Mouse (Mus musculus) liver, embryonic 15.5 days (tissue): ENCODE results near the gene Mdh1. TPM values are rescaled to one million over a fixed set of nuclear protein-coding genes. Genes with fewer than 3 reads are reported as not detected.
A peak's percentile ranks its signal among the peaks of the same experiment; 100 is the strongest.

Source experiments
- ATAC-seq: fragments of 200-750 bp; cut with Nextera tagmentation; 2 replicates; pipeline ENCODE4 v1.8.0; 2017; ENCODE audit warnings: moderate number of reproducible peaks, mild to moderate bottlenecking, moderate library complexity; ENCODE audit not compliant: insufficient read depth
- H3K27ac ChIP-seq: fragments of 300-500 bp; sonication (generic); replicated peaks from 2 replicates; pipeline ENCODE4 v1.5.1; 2015; ENCODE audit warnings: mild to moderate bottlenecking, inconsistent platforms
- H3K27me3 ChIP-seq: fragments of 300-500 bp; sonication (generic); 2 replicates; pipeline ENCODE4 v1.6.1; 2015; ENCODE audit warnings: mild to moderate bottlenecking, inconsistent platforms
- H3K36me3 ChIP-seq: fragments of 300-500 bp; sonication (generic); replicated peaks from 2 replicates; pipeline ENCODE4 v1.6.1; 2015; ENCODE audit warnings: moderate library complexity, mild to moderate bottlenecking, inconsistent platforms
- H3K4me1 ChIP-seq: fragments of 300-500 bp; sonication (generic); replicated peaks from 2 replicates; pipeline ENCODE4 v1.6.1; 2015; ENCODE audit warnings: inconsistent platforms
- H3K4me2 ChIP-seq: fragments of 300-500 bp; sonication (generic); 2 replicates; pipeline ENCODE4 v1.6.1; 2015; ENCODE audit warnings: moderate library complexity, mild to moderate bottlenecking, inconsistent platforms
- H3K4me3 ChIP-seq: fragments of 300-500 bp; sonication (generic); replicated peaks from 2 replicates; pipeline ENCODE4 v1.5.1; 2015; ENCODE audit warnings: mild to moderate bottlenecking, inconsistent platforms
- H3K9ac ChIP-seq: fragments of 300-500 bp; sonication (generic); 2 replicates; pipeline ENCODE4 v1.6.1; 2015; ENCODE audit warnings: moderate library complexity, mild to moderate bottlenecking, inconsistent platforms
- H3K9me3 ChIP-seq: fragments of 300-500 bp; sonication (generic); replicated peaks from 2 replicates; pipeline ENCODE4 v1.6.1; 2016; ENCODE audit warnings: inconsistent platforms
- WGBS: fragments of 180-500 bp; shearing (Covaris S2); methylation state at CpG from one replicate; pipeline ENCODE4 v1.1.7; 2015; ENCODE audit warnings: mixed read lengths; ENCODE audit not compliant: insufficient replicate concordance; 5-methylcytosine and 5-hydroxymethylcytosine counted together
- polyA plus RNA-seq: library from polyadenylated mRNA; unstranded; fragments of >200 nt; fragmentation: Nextera tagmentation; extraction: Ambion mirVana; gene quantifications from 2 replicates; pipeline ENCODE4 v1.2.1, GENCODE M21; 2015

Mdh1 gene
- 179 and 186 TPM in 2 replicates for polyA plus RNA-seq

DNA sequence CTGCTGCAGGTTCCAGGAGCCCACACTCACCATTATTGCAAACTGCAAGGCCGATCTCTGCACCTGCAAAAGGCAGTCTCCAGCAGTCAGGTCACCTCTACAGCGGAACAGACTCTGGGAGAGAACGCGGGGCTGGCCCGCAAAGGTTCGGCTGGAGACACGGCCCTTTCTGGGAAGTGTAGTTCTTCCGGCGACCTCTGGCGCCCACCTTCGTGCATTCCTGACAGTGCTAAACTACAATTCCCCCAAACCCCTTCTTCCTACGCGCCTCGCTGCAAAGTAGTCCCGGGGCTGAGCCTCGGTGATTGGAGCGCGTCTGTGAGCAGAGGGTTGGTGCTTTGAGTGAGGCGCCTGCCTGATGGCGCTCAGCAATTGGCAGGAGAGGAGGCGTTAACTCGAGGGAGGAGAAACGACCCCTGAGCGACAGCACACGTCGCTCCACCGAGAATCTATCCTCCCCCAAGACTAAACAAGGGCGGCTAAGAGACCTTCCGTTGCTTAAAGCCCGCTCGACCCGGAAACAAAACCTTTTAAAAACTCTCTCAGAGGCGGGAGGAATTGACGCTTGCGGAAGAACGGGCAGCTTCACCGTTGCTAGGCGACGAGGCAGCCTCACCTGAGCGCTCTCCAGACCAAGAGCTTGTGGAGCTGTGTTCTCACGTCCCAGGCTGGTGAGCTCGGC, at the start of gene Mdh1, which contains the start of gene Wdpcp:
Gene Mdh1 (minus strand): TSS at position 668 of the 682 bp plus-strand sequence.
Gene Wdpcp (plus strand): TSS at position 536 of the 682 bp plus-strand sequence.
- Histone ChIP-seq H3K27ac (peak within 1 kb of the TSS; percentile 64), H3K4me2 (peak within 1 kb of the TSS; percentile 77), H3K36me3 (no peaks in the 10 kb centered on the region), H3K4me3 (peak within 1 kb of the TSS; percentile 68), H3K27me3 (no peaks in the 10 kb centered on the region), H3K9me3 (no peaks in the 10 kb centered on the region), H3K9ac (peak within 1 kb of the TSS; percentile 48), H3K4me1 (peaks cover 30% of the 10 kb centered on the region)
- ATAC-seq = peak; percentile 95
- WGBS = under 1% methylated on average over 42 of the region's 42 CpGs

DNA sequence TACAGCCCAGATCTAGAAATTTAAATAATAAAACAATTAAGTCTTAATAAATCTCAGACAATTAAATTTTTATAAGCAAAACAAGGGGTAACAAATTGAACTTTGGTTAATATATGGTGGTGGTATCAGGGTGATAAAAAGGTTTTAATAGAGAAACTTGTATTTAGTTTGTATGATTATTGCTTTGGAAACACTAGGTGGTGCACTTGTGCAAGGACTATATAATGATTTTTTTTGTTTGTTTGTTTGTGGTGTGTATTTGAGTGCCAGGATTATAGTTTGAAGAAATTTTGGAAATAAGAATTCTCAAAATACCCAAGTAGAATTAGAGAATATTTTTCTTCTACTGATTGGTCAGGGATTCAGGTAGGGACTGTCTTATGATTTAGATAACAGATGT, 43.7 kb upstream of the Mdh1 start:
- Histone ChIP-seq H3K36me3 (no peaks in the 10 kb centered on the region), H3K9me3 (no peaks in the 10 kb centered on the region), H3K4me2 (no peak overlapping the region), H3K9ac (no peak overlapping the region), H3K4me1 (no peaks in the 10 kb centered on the region), H3K27me3 (no peaks in the 10 kb centered on the region), H3K27ac (no peak overlapping the region), H3K4me3 (no peak overlapping the region)
- ATAC-seq = no peak

DNA sequence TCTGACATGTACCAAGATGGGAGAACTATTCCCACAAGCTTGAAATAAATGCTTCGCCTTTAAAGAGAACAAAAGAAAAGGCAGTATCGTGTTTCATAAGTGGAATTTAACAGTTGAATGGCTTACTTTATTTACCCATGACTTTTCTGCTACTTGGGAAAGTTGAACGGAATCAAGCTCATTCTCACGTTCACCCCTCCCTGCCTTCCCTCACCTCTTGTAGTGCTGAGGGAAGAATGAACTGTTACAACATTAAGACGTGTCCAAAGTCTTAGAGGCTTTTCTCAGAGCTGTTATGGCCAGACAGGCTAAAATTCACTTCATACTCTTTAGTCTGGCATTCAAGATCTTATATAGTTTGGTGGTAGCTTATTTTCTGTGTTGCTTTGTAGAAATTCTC, 30.3 kb upstream of the Mdh1 start:
- no peak for ATAC-seq
- no peak overlapping the region for H3K9ac ChIP-seq
- H3K4me3 ChIP-seq = no peak overlapping the region
- H3K27me3 ChIP-seq = no peaks in the 10 kb centered on the region
- no peaks in the 10 kb centered on the region for H3K9me3 ChIP-seq
- H3K4me2 ChIP-seq = no peak overlapping the region
- H3K36me3 ChIP-seq = no peaks in the 10 kb centered on the region
- H3K4me1 ChIP-seq = no peaks in the 10 kb centered on the region
- H3K27ac ChIP-seq = no peak overlapping the region
- 51% methylated on average over 5 of the region's 5 CpGs for WGBS

- no peak overlapping the region for H3K27ac ChIP-seq
- H3K4me3 ChIP-seq = no peak overlapping the region
- no peaks in the 10 kb centered on the region for H3K9me3 ChIP-seq
- no peaks in the 10 kb centered on the region for H3K27me3 ChIP-seq
- no peak overlapping the region for H3K4me2 ChIP-seq
- no peak overlapping the region for H3K9ac ChIP-seq
- ATAC-seq = no peak
- H3K36me3 ChIP-seq = no peaks in the 10 kb centered on the region
- WGBS = 29% methylated on average over 1 of the region's 1 CpGs
- H3K4me1 ChIP-seq = no peaks in the 10 kb centered on the region
Measured at GRCm38 (mm10) chr11:21583286-21583685, 11.1 kb upstream of the Mdh1 start.

GRCm38 (mm10) chr11:21581472-21581871, 9.3 kb upstream of the Mdh1 start:
- Histone ChIP-seq H3K4me2 (no peak overlapping the region), H3K4me1 (no peaks in the 10 kb centered on the region), H3K9me3 (no peaks in the 10 kb centered on the region), H3K9ac (no peak overlapping the region), H3K4me3 (no peak overlapping the region), H3K27me3 (no peaks in the 10 kb centered on the region), H3K27ac (no peak overlapping the region), H3K36me3 (no peaks in the 10 kb centered on the region)
- ATAC-seq = no peak
- 46% methylated on average over 7 of the region's 7 CpGs for WGBS

DNA sequence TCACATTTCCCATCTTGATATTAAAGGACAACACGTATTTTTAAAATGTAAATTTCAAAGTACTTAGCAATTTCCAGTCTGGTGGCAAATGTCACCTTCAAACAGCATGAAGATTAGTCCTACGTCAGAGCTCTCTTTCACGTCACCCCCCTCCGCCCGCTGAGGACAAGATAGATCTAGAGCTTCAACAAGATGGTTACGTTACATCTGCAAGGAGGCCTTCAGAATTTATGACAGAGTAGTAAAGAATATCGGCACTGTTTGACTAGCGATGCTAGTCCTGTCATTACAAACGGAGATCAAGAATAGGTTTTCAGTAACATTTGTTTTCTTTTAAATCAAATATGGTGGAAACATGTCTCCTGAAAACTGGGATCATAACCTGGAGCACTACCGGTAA, 1.2 kb downstream of the Mdh1 start:
- ATAC-seq = no peak
- Histone ChIP-seq H3K4me3 (peak overlapping the region; percentile 68), H3K27ac (peak overlapping the region; percentile 64), H3K36me3 (peaks cover 3% of the 10 kb centered on the region; the same call in 1 of the 2 replicates), H3K9ac (peak overlapping the region; percentile 48; the same call in 1 of the 2 replicates), H3K9me3 (no peaks in the 10 kb centered on the region), H3K27me3 (no peaks in the 10 kb centered on the region), H3K4me2 (peak overlapping the region; percentile 77), H3K4me1 (peaks cover 30% of the 10 kb centered on the region)
- WGBS = 4% methylated on average over 10 of the region's 10 CpGs

GRCm38 (mm10) chr11:21570109-21570474, 2.1 kb downstream of the Mdh1 start:
- H3K36me3 ChIP-seq = peaks cover 11% of the 10 kb centered on the region; the same call in 1 of the 2 replicates
- H3K9me3 ChIP-seq = no peaks in the 10 kb centered on the region
- H3K27ac ChIP-seq = no peak overlapping the region
- no peak for ATAC-seq
- H3K27me3 ChIP-seq = no peaks in the 10 kb centered on the region
- peak overlapping the region; percentile 28; the same call in 1 of the 2 replicates for H3K4me2 ChIP-seq
- H3K4me1 ChIP-seq = peaks cover 30% of the 10 kb centered on the region
- H3K4me3 ChIP-seq = no peak overlapping the region
- no peak overlapping the region for H3K9ac ChIP-seq
- 73% methylated on average over 2 of the region's 2 CpGs for WGBS

DNA sequence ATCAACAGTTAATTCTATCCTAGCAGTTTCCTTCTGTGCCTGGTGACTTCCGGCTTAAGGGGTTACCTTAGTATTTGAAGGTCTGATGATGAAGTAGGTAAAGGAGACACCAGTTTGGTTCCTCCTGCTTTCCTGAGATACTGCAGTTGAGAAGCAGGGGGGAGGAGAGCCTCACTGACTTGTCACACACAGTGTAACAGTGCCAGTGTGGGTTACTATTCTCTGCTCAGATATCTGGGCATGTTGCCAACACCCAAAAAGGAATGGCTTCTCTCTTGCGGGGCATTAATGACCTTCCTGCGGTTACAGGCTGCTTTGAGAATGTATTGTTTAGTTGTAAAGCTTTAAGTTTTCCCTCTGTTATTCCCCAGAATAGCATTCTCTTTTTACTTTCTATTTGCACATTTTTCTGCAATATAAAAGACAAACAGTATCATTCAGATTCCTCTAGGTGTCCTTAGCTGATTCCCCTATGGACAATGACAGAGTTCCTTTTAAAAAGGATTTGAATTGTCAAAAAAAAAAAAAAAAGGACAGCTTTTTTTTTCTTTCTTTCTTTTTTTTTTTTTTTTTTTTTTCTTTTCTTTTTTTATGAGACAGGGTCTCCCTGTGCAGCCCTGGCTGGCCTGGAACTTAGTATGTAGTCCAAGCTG, 2.6 kb downstream of the Mdh1 start:
- H3K9me3 ChIP-seq = no peaks in the 10 kb centered on the region
- no peak overlapping the region for H3K9ac ChIP-seq
- no peak overlapping the region for H3K4me3 ChIP-seq
- H3K4me1 ChIP-seq = peaks cover 30% of the 10 kb centered on the region
- no peaks in the 10 kb centered on the region for H3K27me3 ChIP-seq
- H3K36me3 ChIP-seq = peaks cover 12% of the 10 kb centered on the region; the same call in 1 of the 2 replicates
- 19% methylated on average over 3 of the region's 3 CpGs for WGBS
- 0 out of 2 replicates have a peak overlapping the region, but pooled peaks have one; percentile 28 for H3K4me2 ChIP-seq
- H3K27ac ChIP-seq = no peak overlapping the region
- no peak for ATAC-seq

- Histone ChIP-seq H3K4me3 (no peak overlapping the region), H3K9ac (no peak overlapping the region), H3K27me3 (no peaks in the 10 kb centered on the region), H3K27ac (no peak overlapping the region), H3K9me3 (no peaks in the 10 kb centered on the region), H3K4me1 (peaks cover 30% of the 10 kb centered on the region), H3K36me3 (peaks cover 13% of the 10 kb centered on the region; the same call in 1 of the 2 replicates), H3K4me2 (0 out of 2 replicates have a peak overlapping the region, but pooled peaks have one; percentile 6)
- WGBS = 23% methylated on average over 5 of the region's 5 CpGs
- no peak for ATAC-seq
Measured at GRCm38 (mm10) chr11:21569002-21569401, 3.2 kb downstream of the Mdh1 start.

- H3K27ac ChIP-seq = no peak overlapping the region
- 78% methylated on average over 1 of the region's 1 CpGs for WGBS
Measured at GRCm38 (mm10) chr11:21567733-21568132, 4.4 kb downstream of the Mdh1 start.

DNA sequence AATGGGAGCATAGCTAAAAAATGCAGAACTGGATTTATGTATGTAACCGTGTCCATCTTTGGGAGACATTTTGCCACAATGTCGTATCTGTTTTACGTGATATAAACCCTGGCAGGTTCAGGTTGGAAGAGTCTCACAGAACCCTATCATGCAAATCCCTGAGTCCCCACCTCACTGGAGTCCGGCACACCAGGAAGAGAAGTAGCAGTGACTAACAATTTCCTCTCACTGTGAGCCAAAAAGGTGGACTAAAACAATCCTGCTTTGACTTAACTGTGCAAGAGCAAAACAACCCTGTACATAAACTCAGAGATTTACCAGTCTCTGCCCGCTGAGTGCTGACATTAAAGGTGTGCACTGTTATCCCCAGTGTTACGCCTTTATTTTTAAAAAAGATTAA, 5.2 kb downstream of the Mdh1 start:
- WGBS = 81% methylated on average over 6 of the region's 6 CpGs
- ATAC-seq = no peak
- Histone ChIP-seq H3K4me2 (no peak overlapping the region), H3K4me1 (peaks cover 21% of the 10 kb centered on the region), H3K4me3 (no peak overlapping the region), H3K9ac (no peak overlapping the region), H3K27me3 (no peaks in the 10 kb centered on the region), H3K27ac (no peak overlapping the region), H3K9me3 (no peaks in the 10 kb centered on the region), H3K36me3 (peaks cover 23% of the 10 kb centered on the region)

More at GRCm38 (mm10) chr11:21567733-21568132, 4.4 kb downstream of the Mdh1 start:
- H3K4me2 ChIP-seq = no peak overlapping the region
- no peaks in the 10 kb centered on the region for H3K27me3 ChIP-seq
- peaks cover 19% of the 10 kb centered on the region for H3K36me3 ChIP-seq
- peaks cover 27% of the 10 kb centered on the region for H3K4me1 ChIP-seq
- H3K9ac ChIP-seq = no peak overlapping the region
- H3K4me3 ChIP-seq = no peak overlapping the region
- ATAC-seq = no peak
- no peaks in the 10 kb centered on the region for H3K9me3 ChIP-seq
